Mouse (Mus musculus): ENCODE measurements around the gene Ly6g6f. TPM values are rescaled to one million over a fixed set of nuclear protein-coding genes. Genes with fewer than 3 reads are reported as not detected.
A peak's percentile ranks its signal among the peaks of the same experiment; 100 is the strongest.

Ly6g6f gene
- polyA plus RNA-seq, 1 experiment from 2014 or later = not detected

DNA sequence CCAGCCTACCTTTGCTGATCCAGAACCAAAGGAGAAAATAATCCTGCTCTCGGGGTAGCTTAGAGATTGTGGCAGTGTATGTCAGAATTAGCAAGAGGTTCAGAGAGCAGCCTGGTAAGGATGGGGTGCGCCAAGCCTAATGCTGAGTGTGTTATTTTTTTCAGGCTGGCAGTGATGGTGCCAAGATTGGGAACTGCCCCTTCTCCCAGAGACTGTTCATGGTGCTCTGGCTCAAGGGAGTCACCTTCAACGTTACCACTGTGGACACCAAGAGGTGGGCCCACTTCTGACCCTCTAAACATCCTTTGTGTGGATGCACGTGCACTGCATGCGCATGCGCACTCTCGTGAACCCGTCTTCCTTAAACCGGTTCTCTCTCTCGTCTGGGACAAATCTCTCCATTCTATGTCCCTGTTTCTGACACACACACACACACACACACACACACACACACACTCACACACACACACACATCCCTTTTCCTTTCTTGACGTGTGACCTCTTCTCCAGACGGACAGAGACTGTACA, 33.1 kb downstream of the Ly6g6f start:
- WGBS = 72% methylated on average over 12 of the region's 12 CpGs
- no peak for ATAC-seq

DNA sequence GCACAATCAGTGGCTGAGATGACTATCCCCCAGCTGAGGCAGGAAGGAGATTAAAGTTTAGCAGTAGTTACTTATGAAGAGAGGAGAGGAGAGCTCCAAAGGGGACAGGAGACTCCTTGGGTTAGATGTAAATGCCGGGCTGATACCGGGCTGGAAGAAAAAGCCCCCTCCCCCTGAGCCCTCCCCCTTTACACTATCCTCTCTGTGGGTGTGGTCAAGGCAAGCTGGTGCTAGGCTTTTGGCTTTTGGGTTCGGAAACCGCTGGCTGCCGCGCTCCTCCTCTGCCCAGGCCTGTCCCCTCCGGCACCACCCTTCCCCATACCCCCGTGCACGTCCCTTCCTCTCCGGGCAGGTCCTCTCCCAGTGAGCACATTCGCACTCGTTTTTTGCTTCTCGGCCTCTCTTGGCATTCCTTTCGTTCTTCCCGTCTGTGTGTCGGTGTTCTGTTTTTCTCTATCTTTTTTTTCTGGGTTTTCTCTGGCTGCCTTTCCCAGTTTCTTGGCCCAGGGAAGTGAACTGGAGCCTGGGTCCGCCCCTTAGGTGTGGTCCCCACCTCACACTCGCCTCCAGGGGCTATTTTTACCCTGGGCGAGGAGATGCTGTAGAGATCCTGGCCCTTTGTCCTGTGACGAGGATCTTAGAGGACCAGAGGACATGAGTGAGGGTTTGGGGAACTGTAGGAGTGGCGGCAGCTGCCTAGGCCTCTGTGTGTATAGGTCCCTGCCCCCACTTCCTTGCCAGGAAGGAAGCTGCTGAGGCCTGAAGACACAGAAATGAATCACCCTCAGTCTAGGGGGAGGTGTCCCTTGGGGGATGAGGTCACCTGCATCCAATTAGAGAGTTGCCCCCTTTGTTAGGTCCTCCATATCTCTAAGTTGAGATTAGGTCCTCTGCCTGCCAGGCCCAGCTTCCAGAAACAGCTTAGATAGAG, 34.0 kb downstream of the Ly6g6f start:
- ATAC-seq = peak; percentile 41
- H3K36me3 ChIP-seq (ENCODE audit: control insufficient read depth, insufficient read depth) = peaks cover 40% of the 10 kb centered on the region
- H3K4me1 ChIP-seq (replicated peaks; ENCODE audit: control insufficient read depth, insufficient read depth, low read length) = peaks cover 11% of the 10 kb centered on the region
- H3K4me2 ChIP-seq (replicated peaks; ENCODE audit: low read depth) = peak overlapping the region; percentile 94
- peak overlapping the region; percentile 89 for H3K27ac ChIP-seq (ENCODE audit: low read depth, low read length)
- H3K4me3 ChIP-seq (ENCODE audit: low read depth, low read length) = peak overlapping the region; percentile 69
- no peak for TF ChIP-seq CTCF (IDR thresholded peaks at IDR 0.05; ENCODE audit: low read depth)
- peak overlapping the region; percentile 78 for H3K9ac ChIP-seq (ENCODE audit: low read depth, low read length)
- no peaks in the 10 kb centered on the region for H3K27me3 ChIP-seq (replicated peaks; ENCODE audit: control insufficient read depth, insufficient read depth, low read length)
- under 1% methylated on average over 21 of the region's 21 CpGs for WGBS
- H3K9me3 ChIP-seq (ENCODE audit: control insufficient read depth) = no peaks in the 10 kb centered on the region

More for the DNA sequence above, 33.1 kb downstream of the Ly6g6f start:
- peak overlapping the region; percentile 94 for H3K4me2 ChIP-seq (replicated peaks; ENCODE audit: low read depth)
- peaks cover 47% of the 10 kb centered on the region for H3K36me3 ChIP-seq (ENCODE audit: control insufficient read depth, insufficient read depth)
- peak overlapping the region; percentile 69; the same call in 1 of the 2 replicates for H3K4me3 ChIP-seq (ENCODE audit: low read depth, low read length)
- peak overlapping the region; percentile 78 for H3K9ac ChIP-seq (ENCODE audit: low read depth, low read length)
- peaks cover 9% of the 10 kb centered on the region for H3K4me1 ChIP-seq (replicated peaks; ENCODE audit: control insufficient read depth, insufficient read depth, low read length)
- H3K27me3 ChIP-seq (replicated peaks; ENCODE audit: control insufficient read depth, insufficient read depth, low read length) = no peaks in the 10 kb centered on the region
- no peak for TF ChIP-seq CTCF (IDR thresholded peaks at IDR 0.05; ENCODE audit: low read depth)
- peak overlapping the region; percentile 89 for H3K27ac ChIP-seq (ENCODE audit: low read depth, low read length)
- no peaks in the 10 kb centered on the region for H3K9me3 ChIP-seq (ENCODE audit: control insufficient read depth)

DNA sequence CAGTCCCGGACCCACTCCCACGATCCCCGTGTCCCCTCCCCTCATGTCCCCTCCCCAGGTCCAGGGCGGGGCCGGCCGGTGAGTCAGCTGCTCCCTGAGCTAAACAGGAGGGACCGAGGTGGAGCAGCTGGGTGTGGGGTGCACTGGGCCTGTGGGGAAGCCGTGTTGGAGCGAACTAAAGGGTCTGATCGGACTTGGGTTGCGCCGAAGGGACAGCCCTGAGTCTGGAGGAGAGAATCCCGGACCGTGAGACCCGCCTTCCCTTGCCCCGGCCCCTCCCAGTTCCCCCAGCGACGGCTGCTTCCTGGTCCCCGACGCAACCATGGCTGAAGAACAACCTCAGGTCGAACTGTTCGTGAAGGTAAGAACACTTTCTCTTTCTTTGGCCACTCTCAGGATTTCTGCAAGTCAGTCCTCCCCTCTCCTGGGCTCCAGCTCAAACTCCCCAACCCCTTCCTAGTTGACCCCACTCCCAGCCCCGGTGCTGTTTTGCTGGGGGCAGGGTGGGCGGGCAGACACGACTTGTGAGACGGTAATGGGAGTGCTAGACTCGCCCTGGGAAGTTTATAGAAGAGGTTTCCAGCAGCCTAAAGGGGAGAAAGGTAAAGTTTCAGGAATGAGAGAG, 35.2 kb downstream of the Ly6g6f start:
- peak overlapping the region; percentile 69 for H3K4me3 ChIP-seq (ENCODE audit: low read depth, low read length)
- H3K9ac ChIP-seq (ENCODE audit: low read depth, low read length) = peak overlapping the region; percentile 92
- no peaks in the 10 kb centered on the region for H3K27me3 ChIP-seq (replicated peaks; ENCODE audit: control insufficient read depth, insufficient read depth, low read length)
- peaks cover 17% of the 10 kb centered on the region for H3K4me1 ChIP-seq (replicated peaks; ENCODE audit: control insufficient read depth, insufficient read depth, low read length)
- no peaks in the 10 kb centered on the region for H3K9me3 ChIP-seq (ENCODE audit: control insufficient read depth)
- peak overlapping the region; percentile 94 for H3K4me2 ChIP-seq (replicated peaks; ENCODE audit: low read depth)
- under 1% methylated on average over 27 of the region's 27 CpGs for WGBS
- TF ChIP-seq CTCF (IDR thresholded peaks at IDR 0.05; ENCODE audit: low read depth) = no peak
- peak; percentile 8; the same call in 1 of the 2 replicates for ATAC-seq
- peak overlapping the region; percentile 97 for H3K27ac ChIP-seq (ENCODE audit: low read depth, low read length)
- peaks cover 30% of the 10 kb centered on the region for H3K36me3 ChIP-seq (ENCODE audit: control insufficient read depth, insufficient read depth)

DNA sequence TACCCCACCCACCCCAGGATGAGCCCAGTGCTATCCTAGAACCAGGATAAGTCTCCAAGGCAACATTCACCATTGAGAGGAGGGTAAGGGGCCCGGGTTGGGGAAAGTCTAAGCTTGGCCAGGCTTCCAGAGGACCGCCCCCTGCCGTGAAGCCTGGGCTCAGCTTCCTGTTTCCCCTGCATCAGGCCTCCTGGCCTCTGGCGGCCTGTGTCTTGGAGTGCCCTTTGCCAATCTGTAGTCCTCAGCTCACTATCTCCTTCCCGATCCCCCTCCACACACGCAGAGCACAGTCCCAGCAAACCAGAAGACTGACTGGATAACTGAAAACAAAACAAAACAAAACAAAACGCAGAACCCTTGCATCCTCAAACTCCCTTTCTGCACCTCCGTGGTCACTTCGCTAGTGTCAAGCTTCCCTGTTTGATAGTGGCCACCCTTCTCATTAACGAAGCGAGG, 35.8 kb downstream of the Ly6g6f start, which contains the start of gene Clic1:
Clic1 (plus strand) TSS at position 406 of the 456 bp plus-strand sequence.
- Histone ChIP-seq H3K4me2 (replicated peaks; ENCODE audit: low read depth) (peak within 1 kb of the TSS; percentile 94), H3K9me3 (ENCODE audit: control insufficient read depth) (no peaks in the 10 kb centered on the region), H3K27ac (ENCODE audit: low read depth, low read length) (peak within 1 kb of the TSS; percentile 97), H3K27me3 (replicated peaks; ENCODE audit: control insufficient read depth, insufficient read depth, low read length) (no peaks in the 10 kb centered on the region), H3K4me1 (replicated peaks; ENCODE audit: control insufficient read depth, insufficient read depth, low read length) (peaks cover 17% of the 10 kb centered on the region), H3K36me3 (ENCODE audit: control insufficient read depth, insufficient read depth) (peaks cover 23% of the 10 kb centered on the region), H3K9ac (ENCODE audit: low read depth, low read length) (peak within 1 kb of the TSS; percentile 92), H3K4me3 (ENCODE audit: low read depth, low read length) (peak within 1 kb of the TSS; percentile 69)
- WGBS = under 1% methylated on average over 11 of the region's 11 CpGs
- peak; percentile 5; the same call in 1 of the 2 replicates for ATAC-seq
- peak; percentile 67 for TF ChIP-seq CTCF (IDR thresholded peaks at IDR 0.05; ENCODE audit: low read depth)

DNA sequence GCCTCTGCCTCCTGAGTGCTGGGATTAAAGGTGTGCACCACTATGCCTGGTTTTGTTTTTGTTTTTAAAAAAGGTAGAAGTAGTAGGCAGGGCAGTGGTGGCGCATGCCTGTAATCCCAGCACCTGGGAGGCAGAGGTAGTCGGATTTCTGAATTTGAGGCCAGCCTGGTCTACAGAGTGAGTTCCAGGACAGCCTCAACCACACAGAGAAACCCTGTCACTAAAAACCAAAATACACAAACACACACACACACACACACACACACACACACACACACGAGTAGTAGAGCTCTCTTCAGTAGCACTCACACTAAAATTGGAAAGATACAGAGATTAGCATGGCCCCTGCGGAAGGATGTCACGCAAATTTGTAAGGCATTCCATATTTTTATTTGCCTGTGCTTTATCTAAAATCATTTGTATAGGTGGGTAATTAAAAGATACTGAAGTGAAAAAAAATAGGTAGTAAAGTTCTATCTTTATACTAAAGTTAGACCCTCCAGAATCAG, 36.4 kb downstream of the Ly6g6f start:
- 56% methylated on average over 5 of the region's 5 CpGs for WGBS
- peaks cover 17% of the 10 kb centered on the region for H3K4me1 ChIP-seq (replicated peaks; ENCODE audit: control insufficient read depth, insufficient read depth, low read length)
- 0 out of 2 replicates have a peak overlapping the region, but pooled peaks have one; percentile 3 for H3K4me3 ChIP-seq (ENCODE audit: low read depth, low read length)

More for the DNA sequence above, 36.4 kb downstream of the Ly6g6f start:
- Histone ChIP-seq H3K27ac (ENCODE audit: low read depth, low read length) (peak overlapping the region; percentile 97), H3K27me3 (replicated peaks; ENCODE audit: control insufficient read depth, insufficient read depth, low read length) (no peaks in the 10 kb centered on the region), H3K4me2 (replicated peaks; ENCODE audit: low read depth) (peak overlapping the region; percentile 94), H3K36me3 (ENCODE audit: control insufficient read depth, insufficient read depth) (peaks cover 17% of the 10 kb centered on the region), H3K9ac (ENCODE audit: low read depth, low read length) (no peak overlapping the region), H3K9me3 (ENCODE audit: control insufficient read depth) (no peaks in the 10 kb centered on the region)
- ATAC-seq = no peak
- no peak for TF ChIP-seq CTCF (IDR thresholded peaks at IDR 0.05; ENCODE audit: low read depth)
